Mouse (Mus musculus): Measurements from ENCODE around the gene Ezr.

DNA sequence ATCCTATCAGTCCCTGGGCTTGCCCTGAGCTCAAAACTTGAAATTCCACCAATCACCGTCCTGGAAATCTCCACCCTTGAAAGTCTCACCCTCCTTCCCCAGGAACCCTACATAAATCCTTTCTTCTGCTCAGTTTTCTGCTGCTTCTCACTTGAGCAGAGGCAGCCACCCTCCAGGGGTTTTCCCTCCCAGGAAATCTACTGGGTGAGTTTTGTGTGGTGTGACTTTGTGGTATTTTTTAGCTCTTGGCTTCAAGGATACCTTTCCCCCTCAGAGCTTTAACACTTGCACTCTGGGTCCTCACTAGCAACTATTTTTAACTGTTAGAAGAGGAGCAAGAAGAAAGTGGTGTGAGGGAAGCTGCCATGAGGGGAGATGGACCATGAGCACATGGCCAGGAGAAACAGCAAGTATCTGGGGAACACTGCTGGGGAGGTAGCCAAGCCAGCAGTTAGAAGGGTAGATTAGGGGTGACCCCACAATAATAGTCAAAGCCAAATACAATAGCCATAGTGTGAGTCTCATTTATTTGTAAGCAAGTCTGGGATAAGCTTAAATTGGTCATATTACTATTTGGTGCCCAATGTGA lies 47.5 kb upstream of the Ezr start:
- TF ChIP-seq CTCF (IDR thresholded peaks at IDR 0.05; ENCODE audit: low read depth, low read length) (no peak), GATA1 (IDR thresholded peaks at IDR 0.05; ENCODE audit: borderline replicate concordance, low read length) (no peak), TAL1 (conservative IDR thresholded peaks at IDR 0.05; ENCODE audit: low read depth, low read length) (no peak)
